Mouse (Mus musculus) spleen, adult 2 months (tissue): ENCODE measurements around the gene Tnrc6b.

Experiments
- CTCF ChIP-seq: fragments of 200-500 bp; IDR thresholded peaks from 2 replicates; pipeline ENCODE4 v1.5.1; 2011; ENCODE audit warnings: mild to moderate bottlenecking, inconsistent platforms; ENCODE audit not compliant: insufficient read depth, insufficient read length, insufficient replicate concordance; ENCODE audit errors: extremely low read depth
- POLR2A ChIP-seq: fragments of 200-500 bp; IDR thresholded peaks from 2 replicates; pipeline ENCODE4 v1.6.1; 2011; ENCODE audit warnings: low read depth, low read length, inconsistent platforms

DNA sequence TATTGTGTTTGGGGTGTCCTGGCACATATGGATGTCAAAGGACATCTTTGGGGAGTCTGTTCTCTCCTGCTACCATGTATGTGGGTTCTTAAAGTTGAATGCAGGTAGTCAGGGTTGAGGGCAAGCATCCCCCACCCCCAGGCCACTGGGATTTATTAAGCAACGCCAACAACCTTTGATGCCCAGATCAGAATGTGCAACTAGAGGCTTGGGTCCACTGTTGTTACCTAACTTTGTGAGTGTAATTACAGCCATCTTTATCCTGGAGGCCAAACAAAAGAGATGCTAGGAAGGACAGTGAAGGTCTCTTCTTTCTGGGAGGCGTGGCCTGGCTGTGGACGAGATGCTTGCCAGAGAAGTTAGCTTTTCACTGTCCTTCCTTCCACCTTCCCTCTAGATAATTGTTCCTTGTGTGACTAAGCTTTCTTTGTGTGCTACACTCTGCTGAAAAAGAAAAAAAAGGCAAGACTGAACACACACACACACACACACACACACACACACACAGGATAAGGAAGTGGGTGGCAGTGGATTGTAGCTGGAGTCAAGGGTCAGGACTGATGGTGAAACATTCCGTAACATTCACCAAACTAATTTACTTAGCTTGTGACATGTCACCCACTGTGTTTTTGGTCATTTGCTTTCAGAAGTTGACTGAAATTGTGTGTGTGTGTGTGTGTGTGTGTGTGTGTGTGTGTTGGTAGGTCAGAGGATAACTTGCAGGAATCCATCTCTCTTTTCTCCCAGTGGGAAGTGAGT is 37.6 kb upstream of the Tnrc6b start:
- TF ChIP-seq CTCF (no peak), POLR2A (no peak)
